Mouse (Mus musculus): Measurements from ENCODE around the gene Dcpp1.
"Not testable (repeated sequence)": the region's sequence is repeated elsewhere in the genome, so short reads cannot be mapped to it uniquely, and the experiment has no call there.

Gene Dcpp1

DNA sequence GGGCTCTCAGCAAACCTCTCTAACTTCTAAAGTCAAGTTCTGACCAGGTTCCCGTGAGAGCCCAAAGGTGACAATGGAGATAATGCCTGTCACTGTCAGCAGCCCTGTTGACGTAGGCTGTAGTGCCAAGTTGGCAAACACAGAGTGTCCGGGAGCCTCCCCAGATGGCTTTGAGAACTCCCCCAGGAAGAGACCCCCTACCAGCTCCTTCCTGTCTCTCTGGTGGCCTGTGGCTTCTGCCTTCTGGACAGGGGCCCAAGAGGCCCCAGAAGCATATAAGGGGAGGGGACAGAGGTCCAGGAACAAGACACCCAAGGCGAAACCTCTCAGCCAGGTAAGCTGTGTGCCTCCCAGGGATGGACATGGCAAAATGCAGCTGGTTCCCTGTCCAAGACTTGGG lies at the start of gene Dcpp1, which contains the start of gene Dcpp2:
Dcpp1 (plus strand) TSS at position 301 of the 400 bp plus-strand sequence.
Dcpp2 (plus strand) TSS at position 305 of the 400 bp plus-strand sequence.
- not testable (repeated sequence) for DNase-seq (ENCODE audit: low read depth, low spot score)

DNA sequence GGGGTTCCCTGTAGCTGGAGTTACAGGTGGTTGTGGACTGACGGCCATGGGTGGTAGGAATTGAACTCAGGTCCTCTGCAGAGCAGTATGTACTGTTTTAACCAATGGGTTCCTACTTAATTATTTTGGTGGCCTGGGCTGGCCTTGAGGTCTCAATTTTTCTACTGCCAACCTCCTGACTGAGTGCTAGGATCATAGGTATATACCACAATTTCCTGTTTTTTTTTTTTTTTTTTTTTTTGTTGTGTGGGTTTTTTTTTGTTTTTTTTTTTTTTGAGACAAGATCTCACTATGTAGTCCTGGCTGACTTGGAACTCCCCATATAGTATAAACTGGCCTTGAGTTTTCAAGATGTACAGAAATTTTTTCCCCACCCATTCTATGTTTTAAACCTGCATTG lies 49.5 kb upstream of the Dcpp1 start:
- no peak for DNase-seq (ENCODE audit: low read depth, low spot score)

DNA sequence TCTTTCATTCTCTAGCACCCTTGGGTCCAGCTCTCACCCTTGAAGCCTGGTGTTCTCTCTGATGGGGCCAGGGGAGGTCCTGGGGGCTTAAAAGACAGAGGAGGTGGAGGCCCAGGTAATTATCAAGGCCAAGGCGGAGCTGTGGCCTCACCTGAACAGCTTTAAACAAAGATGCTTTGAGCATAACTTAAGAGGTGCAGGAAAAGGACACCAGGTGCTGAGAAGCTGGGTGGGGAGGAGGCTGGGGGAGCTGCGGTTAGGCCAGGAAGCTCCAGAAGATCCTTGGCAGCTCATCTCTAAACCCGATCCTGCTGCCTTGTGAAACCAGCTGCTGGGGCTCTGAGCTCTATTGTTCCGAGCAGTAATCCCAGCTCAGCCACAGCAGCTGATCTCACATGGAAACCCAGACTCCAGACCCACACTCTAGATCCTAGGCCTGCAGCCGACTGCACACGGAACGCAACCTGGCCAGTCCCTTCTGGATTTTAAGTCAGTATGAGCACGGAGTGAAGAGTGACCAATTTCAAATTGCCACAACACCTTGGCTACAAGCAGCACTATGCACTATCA lies 44.6 kb upstream of the Dcpp1 start, which contains the start of gene Prss33:
Prss33 (minus strand) TSS at position 51 of the 570 bp plus-strand sequence.
- DNase-seq (ENCODE audit: low read depth, low spot score), result no peak

DNA sequence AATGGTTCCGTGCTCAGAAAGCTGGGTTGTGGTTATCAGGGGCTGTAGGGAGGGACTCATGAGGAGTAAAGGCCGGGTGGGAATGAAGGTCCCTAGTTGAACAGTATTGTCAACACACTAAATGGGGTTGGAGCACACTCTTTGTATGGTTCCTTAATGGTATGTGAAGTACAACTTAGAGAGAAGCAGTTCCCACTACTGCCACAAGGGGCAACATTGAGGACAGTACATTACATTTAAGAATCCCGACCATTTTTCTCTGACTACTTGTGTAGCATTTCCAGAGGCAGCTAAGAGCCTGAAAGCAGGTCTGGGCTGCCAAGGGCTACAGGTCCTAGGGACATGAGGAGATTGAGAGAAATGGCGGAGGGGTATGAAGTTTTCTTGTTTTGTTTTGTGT lies 39.5 kb upstream of the Dcpp1 start:
- DNase-seq (ENCODE audit: low read depth, low spot score), result no peak

DNA sequence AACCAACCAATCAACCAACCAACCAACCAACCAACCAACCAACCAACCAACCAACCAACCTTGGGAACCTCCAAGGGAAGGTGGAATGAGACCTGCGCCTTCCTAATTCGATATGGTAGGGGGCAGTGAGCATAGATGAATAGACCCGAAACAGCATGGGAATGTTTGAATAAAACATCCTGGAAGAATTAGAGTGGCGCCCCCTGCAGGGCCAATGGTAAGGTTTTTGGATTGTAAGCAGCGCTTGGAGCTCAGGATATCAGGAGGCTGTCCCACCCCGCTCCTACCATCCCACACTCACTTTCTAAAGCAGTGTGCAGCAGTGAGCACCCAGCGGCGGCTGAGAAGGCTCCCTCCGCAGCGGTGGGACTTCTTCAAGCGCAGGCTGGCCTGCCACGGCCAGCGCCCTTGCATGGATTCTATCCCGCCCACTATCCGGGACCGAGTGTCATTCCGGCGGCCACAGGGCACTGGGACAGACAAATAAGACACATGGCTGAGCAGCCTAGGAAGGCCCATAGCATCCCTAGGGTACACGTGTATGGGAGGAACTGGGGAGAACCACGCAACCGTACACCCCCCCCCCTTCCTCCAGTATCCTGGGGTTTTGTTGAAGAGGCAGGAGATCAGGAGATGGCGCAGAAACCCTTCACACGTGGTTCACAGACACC lies 37.4 kb upstream of the Dcpp1 start:
- no peak for DNase-seq (ENCODE audit: low read depth, low spot score)

DNA sequence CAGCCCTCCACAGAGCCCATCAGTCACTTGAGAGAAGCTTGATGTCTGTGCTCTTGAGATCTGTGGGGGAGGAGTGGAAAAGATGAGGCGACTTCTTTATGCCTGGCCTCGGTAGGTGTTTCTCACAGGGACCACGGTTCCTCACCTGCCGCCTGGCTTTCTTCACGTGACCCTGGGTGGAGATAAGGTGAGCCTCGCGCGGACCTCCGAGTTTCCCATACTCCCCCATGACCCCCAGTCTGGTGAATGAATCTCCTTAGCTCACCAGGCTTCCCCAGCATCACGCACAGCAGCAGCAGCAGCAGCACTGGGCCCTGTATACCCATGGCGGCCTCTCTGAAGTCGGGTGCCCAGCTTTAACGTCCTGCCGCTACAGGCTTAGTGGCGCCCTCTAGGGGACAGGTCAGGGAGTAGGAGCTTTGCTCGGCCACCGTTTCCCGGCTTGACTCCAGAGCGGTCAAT lies 36.8 kb upstream of the Dcpp1 start, which contains the start of the genes Prss32 and Prss41:
Prss32 (plus strand) TSS at position 44 of the 462 bp plus-strand sequence.
Prss41 (minus strand) TSS at position 361 of the 462 bp plus-strand sequence.
- DNase-seq (ENCODE audit: low read depth, low spot score), result no peak

DNA sequence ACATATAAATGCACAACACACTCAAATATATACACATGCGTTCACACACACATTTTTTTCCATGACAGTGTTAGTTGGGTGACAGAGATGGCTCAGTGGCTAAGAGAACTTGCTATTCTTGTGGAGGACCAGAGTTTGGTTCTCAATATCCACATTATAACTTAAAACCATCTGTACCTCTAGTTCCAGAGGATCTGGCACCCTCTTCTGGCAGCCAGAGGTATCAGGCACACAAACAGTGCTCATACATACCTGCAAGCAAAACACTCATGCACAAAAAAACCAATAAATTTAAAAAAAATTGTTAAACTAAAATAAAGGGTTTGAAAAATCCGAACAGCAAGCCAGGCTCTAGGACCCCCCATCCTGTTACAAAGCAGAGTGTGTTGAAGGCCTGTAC lies 30.6 kb upstream of the Dcpp1 start:
- DNase-seq (ENCODE audit: low read depth, low spot score), result no peak

DNA sequence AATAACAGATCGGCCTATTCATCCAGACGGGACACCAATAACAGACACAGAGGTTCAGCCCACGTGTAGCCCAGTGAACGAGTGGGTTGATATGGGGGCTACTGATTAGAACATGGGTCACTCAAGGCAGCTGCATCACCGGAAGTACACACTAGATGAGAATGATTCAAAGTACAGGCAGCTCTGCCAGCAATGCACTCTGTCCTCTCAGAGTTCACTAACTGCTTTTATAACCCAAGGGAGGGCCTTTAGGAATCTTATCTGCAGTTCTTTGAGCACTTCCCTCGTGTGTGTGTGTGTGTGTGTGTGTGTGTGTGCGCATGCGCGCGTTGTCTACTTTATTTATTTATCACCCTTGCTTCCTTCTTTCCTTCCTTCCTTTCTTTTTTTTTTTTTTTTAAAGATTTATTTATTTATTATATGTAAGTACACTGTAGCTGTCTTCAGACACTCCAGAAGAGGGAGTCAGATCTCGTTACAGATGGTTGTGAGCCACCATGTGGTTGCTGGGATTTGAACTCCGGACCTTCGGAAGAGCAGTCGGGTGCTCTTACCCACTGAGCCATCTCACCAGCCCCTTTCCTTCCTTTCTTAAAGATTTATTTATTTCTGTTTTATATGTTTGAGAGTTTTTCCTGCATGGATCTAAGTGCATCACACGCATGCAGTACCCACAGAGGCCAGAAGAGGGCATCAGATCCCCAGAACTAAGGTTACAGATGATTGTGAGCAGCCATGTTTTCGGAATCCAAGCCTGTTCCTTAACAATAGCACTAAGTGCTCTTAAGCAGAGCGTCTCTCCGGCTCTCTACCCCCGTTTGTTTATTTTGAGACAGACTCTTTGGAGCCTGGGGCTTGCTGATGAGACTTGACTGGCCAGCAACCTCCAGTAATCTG lies 29.6 kb upstream of the Dcpp1 start:
- peak; percentile 19 for DNase-seq (ENCODE audit: low read depth, low spot score)

DNA sequence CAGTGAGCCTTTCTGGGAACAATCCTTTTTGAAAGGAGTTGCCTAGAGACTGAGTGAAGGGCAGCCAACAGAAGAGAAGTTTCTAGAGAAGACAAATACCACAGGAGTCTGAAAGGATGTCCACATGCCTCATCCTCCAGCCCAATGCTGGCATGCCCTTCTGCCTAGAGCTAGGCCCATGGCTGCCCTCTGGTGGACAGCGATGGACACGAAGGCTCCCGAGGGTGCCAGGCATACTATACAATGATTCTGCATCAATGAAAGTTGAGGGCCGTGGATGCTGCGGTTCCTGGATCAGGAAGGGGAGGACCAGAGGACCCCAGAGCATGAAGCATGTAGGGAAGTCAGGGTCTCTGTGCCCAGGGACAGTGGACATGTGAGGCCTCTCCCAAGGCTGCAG lies 27.4 kb upstream of the Dcpp1 start:
- DNase-seq (ENCODE audit: low read depth, low spot score), result no peak

DNA sequence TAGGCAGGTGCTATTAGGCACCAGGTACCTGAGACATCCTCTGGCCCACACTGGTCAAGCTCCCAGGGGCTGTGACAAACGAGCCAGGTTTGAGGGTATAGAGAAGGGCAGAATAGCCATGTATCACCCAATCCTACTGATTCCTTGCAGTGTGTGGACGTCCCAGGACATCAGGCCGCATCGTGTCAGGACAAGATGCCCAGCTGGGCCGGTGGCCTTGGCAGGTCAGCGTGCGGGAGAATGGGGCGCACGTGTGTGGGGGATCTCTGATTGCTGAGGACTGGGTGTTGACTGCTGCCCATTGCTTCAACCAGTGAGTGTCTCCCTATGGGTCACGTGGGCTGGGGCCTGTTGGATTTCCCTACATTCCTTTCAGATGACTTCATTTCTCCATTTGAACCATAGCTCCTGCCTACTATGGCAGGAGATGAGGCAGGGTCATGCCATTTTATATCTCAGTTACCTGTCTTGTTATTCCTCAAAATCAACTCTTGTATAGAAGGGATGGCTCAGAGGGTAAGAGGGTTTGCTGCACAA lies 26.4 kb upstream of the Dcpp1 start:
- DNase-seq (ENCODE audit: low read depth, low spot score), result no peak

DNA sequence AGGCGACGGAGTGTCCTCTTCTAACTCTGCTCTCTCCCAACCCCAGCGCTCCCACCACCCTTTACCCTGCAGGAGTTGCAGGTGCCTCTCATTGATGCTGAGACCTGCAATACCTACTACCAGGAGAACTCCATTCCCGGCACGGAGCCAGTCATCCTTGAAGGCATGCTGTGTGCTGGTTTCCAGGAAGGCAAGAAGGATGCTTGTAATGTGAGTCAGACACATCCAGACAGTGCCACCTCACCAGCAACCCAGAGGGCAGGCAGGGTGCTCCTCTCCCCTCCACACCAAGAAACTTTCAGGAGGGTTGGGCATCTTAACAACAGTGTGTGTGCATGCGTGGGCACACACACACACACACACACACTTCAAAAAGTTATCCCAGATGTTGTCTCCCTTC lies 23.5 kb upstream of the Dcpp1 start:
- no peak for DNase-seq (ENCODE audit: low read depth, low spot score)

DNA sequence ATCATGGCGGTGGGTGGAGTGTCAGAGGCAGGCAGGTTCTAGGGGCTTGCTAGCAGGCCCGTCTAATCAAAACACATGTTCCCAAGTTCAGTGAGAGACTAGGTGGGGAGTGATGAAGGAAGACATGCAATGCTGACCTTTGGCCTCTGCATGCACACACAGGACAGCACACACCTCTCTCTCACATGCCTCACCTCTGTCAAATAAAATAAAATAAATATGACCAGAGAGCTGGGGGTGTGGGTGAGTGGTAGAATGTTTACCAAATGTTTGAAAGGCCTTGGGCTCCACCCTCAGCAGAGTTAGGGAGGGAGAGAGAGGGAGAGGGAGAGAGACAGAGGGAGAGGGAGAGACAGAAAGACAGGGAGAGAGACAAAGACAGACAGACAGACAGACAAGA lies 22.8 kb upstream of the Dcpp1 start:
- no peak for DNase-seq (ENCODE audit: low read depth, low spot score)

DNA sequence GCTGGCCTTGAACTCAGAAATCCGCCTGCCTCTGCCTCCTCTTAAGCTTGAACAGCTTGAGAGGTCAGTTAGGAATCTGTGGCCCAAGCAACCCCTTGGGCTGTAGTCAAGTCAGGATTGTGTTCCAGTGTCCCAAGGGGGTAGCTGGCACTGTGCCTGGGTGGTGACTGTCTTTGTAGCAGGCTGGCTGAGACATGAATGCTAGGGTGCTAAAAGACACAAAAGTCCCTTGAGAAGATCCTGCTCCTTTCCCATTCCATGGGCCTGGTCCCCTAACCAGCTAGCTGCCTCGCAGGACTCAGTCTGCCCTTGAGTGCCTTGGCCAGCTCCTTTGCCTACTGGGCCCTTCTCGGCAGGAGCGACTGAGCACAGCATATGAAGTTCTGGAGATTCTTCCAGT lies 17.8 kb upstream of the Dcpp1 start:
- no peak for DNase-seq (ENCODE audit: low read depth, low spot score)

DNA sequence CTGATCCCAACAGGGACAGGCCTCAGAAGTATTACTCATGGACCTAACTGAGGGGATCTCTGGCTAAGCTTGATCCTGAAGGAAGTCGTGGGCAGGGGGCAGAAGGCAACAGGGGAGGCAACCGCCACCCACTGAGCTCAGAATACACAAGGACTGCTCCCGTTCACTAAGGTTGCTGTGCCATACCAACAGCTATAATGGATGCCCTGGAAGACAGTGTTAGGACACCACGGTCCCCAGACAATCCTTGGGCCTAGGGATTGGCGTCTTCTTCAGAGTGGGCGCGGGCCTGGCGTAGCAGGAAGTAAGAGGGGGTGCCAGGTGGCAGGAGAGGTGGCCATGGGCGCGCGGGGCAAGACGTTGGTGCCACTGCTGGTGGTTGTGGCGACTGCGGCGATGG lies 12.9 kb upstream of the Dcpp1 start, which contains the start of gene Prss21:
Prss21 (plus strand) TSS at position 301 of the 400 bp plus-strand sequence.
- DNase-seq (ENCODE audit: low read depth, low spot score), result no peak

DNA sequence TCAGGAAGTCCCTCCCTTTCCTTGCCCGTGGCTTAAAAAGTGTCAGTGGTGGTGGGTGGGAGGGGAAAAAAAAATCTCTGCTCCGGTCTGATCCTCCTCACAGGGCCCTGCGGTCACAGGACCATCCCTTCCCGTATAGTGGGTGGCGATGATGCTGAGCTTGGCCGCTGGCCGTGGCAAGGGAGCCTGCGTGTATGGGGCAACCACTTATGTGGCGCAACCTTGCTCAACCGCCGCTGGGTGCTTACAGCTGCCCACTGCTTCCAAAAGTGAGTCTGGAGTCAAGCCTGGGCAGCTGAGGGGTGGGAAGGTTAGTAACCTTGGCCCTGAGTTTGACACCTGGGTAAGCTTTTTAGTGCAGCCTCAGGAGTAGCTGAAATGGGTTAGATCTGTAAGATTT lies 12.2 kb upstream of the Dcpp1 start:
- no peak for DNase-seq (ENCODE audit: low read depth, low spot score)

DNA sequence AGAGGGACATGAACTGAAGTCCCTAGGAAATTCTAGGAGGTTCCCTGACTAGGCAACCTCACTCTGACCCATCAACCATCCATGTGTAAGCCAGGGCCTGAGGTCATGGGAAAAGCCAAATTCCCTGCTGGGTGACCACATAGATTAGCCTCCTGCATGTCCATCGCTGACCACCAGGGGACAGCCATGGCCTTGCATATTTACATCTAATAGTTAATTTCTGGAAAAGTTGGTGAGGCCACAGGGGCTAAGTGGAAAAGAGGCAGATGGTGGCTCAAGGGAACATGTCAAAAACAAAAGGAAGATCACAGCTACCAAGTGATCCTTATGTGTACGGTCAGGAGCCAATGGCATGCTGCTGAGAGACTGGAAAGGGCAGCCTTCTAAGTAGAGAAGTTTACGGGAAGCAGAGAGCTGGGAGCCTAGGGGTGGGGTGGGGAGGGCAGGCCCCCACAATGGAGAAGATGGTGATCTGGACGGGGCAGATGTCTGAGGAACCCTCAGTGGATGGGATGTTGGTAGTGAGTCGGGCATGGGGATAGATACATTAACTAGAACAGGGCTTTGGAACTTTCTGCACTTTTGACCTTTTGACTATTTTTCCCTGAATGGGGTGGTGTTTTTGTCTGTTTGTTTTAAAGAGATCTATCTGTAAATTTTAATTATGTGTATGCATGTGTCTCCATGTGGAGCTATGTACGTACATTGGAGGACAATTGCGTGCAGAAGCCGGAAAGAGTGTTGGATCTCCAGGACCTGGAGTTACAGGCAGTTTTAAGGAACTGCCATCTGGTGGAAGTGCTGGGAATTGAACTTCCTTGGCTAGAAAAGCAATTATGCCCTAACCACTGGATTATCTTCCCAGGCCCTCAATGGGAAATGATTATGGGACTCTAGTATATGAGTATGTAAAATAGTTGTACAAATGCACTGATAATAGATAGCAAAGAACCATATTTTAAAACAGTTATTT lies 6.5 kb upstream of the Dcpp1 start:
- no peak for DNase-seq (ENCODE audit: low read depth, low spot score)

DNA sequence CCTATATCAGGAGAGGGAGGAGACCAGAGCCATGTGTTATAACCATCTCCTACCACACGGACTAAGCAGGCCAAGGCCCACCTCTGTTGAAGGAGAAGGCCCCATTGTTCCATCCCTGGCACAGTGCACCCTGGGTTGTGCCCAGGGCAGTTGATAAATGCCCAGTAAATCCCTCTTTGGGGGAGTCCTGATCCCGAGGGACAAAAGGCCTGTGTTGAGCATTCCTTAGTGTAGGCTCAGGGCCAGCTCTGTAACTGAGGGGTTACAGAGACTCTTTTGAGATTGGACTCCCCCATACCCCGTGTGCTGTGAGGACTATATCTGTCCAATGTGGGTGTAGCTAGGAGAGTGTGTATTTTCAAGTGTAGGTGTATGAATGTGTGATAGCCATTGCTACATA lies 3.9 kb upstream of the Dcpp1 start:
- DNase-seq (ENCODE audit: low read depth, low spot score), result peak; percentile 42

DNA sequence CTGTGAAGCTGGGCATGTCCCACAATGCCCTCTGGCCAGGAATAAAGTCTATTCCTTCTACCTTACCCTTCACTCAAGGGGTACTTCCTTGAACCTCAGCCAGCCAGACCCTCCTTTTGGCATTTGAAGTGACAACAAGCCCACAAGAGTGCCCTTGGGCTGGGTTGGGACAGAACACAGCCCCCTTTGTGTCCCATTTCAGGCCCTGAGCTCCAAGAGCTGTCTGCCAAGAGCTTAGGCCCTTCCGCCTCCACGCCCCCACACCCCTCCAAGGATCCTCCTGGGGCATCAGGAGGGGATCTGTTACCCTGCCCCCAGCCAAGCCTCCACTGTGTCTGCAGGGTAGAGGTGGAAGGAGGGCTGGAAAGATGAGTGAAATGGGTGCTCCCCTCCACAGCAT lies 3.5 kb upstream of the Dcpp1 start:
- no peak for DNase-seq (ENCODE audit: low read depth, low spot score)

DNA sequence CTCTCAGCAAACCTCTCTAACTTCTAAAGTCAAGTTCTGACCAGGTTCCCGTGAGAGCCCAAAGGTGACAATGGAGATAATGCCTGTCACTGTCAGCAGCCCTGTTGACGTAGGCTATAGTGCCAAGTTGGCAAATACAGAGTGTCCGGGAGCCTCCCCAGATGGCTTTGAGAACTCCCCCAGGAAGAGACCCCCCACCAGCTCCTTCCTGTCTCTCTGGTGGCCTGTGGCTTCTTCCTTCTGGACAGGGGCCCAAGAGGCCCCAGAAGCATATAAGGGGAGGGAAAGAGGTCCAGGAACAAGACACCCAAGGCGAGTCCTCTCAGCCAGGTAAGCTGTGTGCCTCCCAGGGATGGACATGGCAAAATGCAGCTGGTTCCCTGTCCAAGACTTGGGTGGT lies 36.5 kb downstream of the Dcpp1 start, which contains the start of gene Dcpp3:
Dcpp3 (plus strand) TSS at position 301 of the 400 bp plus-strand sequence.
- DNase-seq (ENCODE audit: low read depth, low spot score), result not testable (repeated sequence)

DNA sequence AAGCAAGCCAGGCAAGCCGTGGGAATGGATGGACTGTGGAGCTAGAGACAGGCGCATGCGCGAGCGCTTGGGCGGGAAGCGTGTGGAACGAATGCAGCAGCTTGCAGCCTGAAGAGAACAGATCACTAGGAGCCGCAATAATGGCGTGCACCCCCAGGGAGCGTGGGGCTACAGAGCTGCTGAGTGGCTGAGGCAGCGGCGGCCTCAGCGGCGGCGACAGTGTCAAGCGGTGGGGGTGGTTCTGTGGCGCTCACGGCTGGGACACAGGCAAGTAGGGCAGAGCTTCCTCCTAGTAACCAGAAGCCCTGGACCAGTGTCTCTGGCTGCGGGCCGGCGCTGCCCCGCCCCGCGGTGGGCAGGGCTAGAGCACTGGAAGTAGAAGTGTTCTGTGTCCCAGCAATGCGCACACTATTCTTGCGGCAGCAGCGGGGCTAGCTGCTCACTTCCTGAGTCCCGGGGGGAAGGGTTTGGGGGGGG lies 43.9 kb downstream of the Dcpp1 start:
- peak; percentile 83 for DNase-seq (ENCODE audit: low read depth, low spot score)

All from telencephalon, adult 2 months (tissue).